Mouse (Mus musculus) adrenal gland, postnatal 25 days (tissue): ENCODE measurements at regions not wholly inside any gene's neighbourhood (a gene's known extent, or its start where the extent isn't known, plus 50 kb on each side); places are given as distances from the start of the nearest gene placed in this dataset.

Source experiments
- microRNA-seq, 2 experiments: library from miRNA; unstranded; fragments of <30 nt; microRNA quantifications; one replicate each; pipeline ENCODE4 v1.2.0; 2021

Small RNAs in the stretch of these regions (microRNA-seq; reads per million reads assigned to microRNA genes)
- gene Mir30a (12,802 to 13,542 reads per million in 2 experiments), gene Mir30c-2 (311 to 459 reads per million in 2 experiments)
